Mouse (Mus musculus) neural tube, embryonic 15.5 days (tissue): ENCODE measurements at regions not wholly inside any gene's neighbourhood (a gene's known extent, or its start where the extent isn't known, plus 50 kb on each side); places are given as distances from the start of the nearest gene placed in this dataset.

Experiments used
- ATAC-seq: fragments of 200-750 bp; cut with Nextera tagmentation; 2 replicates; pipeline ENCODE4 v1.8.0; 2017; ENCODE audit warnings: mild to moderate bottlenecking, moderate TSS enrichment, moderate library complexity; ENCODE audit not compliant: low FRiP score
- H3K27ac ChIP-seq: fragments of 300-500 bp; sonication (generic); replicated peaks from 2 replicates; pipeline ENCODE4 v1.5.1; 2015; ENCODE audit warnings: mild to moderate bottlenecking, inconsistent platforms
- H3K27me3 ChIP-seq: fragments of 300-500 bp; sonication (generic); replicated peaks from 2 replicates; pipeline ENCODE4 v1.6.1; 2015; ENCODE audit warnings: inconsistent platforms
- H3K36me3 ChIP-seq: fragments of 300-500 bp; sonication (generic); 2 replicates; pipeline ENCODE4 v1.6.1; 2015; ENCODE audit warnings: inconsistent platforms
- H3K4me1 ChIP-seq: fragments of 300-500 bp; sonication (generic); 2 replicates; pipeline ENCODE4 v1.6.1; 2015; ENCODE audit warnings: inconsistent platforms
- H3K4me2 ChIP-seq: fragments of 300-500 bp; sonication (generic); 2 replicates; pipeline ENCODE4 v1.6.1; 2015; ENCODE audit warnings: inconsistent platforms, mild to moderate bottlenecking, moderate library complexity
- H3K4me3 ChIP-seq: fragments of 300-500 bp; sonication (generic); replicated peaks from 2 replicates; pipeline ENCODE4 v1.5.1; 2015; ENCODE audit warnings: mild to moderate bottlenecking, inconsistent platforms
- H3K9ac ChIP-seq: fragments of 300-500 bp; sonication (generic); replicated peaks from 2 replicates; pipeline ENCODE4 v1.6.1; 2015; ENCODE audit warnings: mild to moderate bottlenecking, inconsistent platforms
- H3K9me3 ChIP-seq: fragments of 300-500 bp; sonication (generic); replicated peaks from 2 replicates; pipeline ENCODE4 v1.6.1; 2016; ENCODE audit warnings: inconsistent platforms
- WGBS: fragments of 180-500 bp; shearing (Covaris S2); methylation state at CpG from one replicate; pipeline ENCODE4 v1.1.7; 2015; ENCODE audit warnings: mixed read lengths; 5-methylcytosine and 5-hydroxymethylcytosine counted together

DNA sequence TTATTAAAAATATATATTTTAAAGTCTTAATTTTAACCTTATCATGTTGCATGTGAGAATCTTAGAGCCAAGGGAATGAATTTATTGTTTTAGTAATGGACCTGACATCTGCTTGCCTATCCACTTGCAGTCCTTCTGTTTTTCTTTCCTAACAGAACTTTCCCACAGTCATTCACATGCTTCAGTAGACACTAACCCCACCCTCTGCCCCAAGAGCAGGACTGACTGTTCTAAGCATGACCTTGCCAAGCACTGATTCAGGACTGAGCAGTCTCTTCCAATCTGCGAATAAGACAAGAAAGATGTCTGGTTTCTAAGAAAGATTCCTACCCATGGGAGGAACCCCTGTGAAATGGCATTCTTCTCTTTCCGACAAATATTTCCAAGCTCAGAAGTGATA is 117.9 kb upstream of the Tll1 start:
- no peaks in the 10 kb centered on the region for H3K4me1 ChIP-seq
- H3K27ac ChIP-seq = no peak overlapping the region
- H3K4me3 ChIP-seq = no peak overlapping the region
- no peak for ATAC-seq
- no peak overlapping the region for H3K9ac ChIP-seq
- no peak overlapping the region for H3K4me2 ChIP-seq
- no peaks in the 10 kb centered on the region for H3K36me3 ChIP-seq
- 85% methylated on average over 2 of the region's 2 CpGs for WGBS
- no peaks in the 10 kb centered on the region for H3K27me3 ChIP-seq
- no peaks in the 10 kb centered on the region for H3K9me3 ChIP-seq

DNA sequence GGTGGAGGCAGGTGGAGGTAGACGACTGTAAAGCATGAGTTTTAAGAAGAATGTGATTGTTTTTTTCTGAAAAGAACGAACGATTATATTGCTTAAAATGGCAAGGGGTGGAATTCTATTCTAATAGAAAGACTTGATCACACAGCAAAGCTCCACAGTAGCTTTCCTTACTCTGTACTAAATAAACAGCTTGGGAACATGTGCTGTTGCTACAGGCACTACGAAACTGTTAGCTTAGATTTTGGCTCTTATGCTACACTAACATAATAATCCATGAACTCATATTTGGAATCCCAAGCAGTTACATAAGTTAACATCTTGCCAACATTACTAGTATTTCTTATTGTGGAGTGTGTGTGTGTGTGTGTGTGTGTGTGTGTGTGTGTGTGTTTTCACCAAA is 114.3 kb upstream of the Tll1 start:
- Histone ChIP-seq H3K36me3 (no peaks in the 10 kb centered on the region), H3K9ac (no peak overlapping the region), H3K4me1 (peaks cover 6% of the 10 kb centered on the region; the same call in 1 of the 2 replicates), H3K4me3 (no peak overlapping the region), H3K9me3 (no peaks in the 10 kb centered on the region), H3K4me2 (no peak overlapping the region), H3K27ac (no peak overlapping the region), H3K27me3 (no peaks in the 10 kb centered on the region)
- 92% methylated on average over 4 of the region's 4 CpGs for WGBS
- no peak for ATAC-seq

DNA sequence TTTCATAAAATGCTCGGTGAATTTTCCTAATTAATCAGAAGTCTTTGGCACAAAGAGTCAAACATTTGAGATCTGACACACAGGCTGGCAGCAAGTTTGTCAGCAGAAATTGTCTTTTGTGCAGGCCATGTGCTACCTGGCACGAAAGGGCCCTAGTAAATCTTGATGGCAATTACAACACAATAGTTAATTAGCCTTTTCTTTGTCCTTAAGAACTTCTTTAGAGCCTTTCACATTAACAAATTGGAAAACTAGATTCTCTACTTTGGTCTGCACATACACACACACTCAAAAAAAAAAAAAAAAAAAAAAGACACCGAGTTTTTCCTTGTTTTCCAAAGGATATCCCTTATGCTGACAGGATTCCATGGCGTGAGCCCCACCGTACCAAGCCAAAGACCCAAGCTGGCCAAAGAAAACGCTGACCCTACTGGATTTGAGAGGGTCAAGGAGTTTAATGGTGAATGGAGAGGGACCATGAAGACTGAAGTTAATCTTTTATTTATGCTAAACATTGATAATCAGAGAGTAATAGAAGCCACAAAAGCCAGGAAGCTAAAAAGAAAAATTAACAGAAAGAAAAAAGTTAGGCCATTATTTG is 113.2 kb upstream of the Tll1 start:
- no peaks in the 10 kb centered on the region for H3K27me3 ChIP-seq
- H3K4me1 ChIP-seq = peaks cover 6% of the 10 kb centered on the region; the same call in 1 of the 2 replicates
- H3K9ac ChIP-seq = no peak overlapping the region
- no peak overlapping the region for H3K27ac ChIP-seq
- H3K36me3 ChIP-seq = no peaks in the 10 kb centered on the region
- no peak for ATAC-seq
- 24% methylated on average over 6 of the region's 6 CpGs for WGBS
- H3K9me3 ChIP-seq = no peaks in the 10 kb centered on the region
- H3K4me2 ChIP-seq = no peak overlapping the region
- H3K4me3 ChIP-seq = no peak overlapping the region

DNA sequence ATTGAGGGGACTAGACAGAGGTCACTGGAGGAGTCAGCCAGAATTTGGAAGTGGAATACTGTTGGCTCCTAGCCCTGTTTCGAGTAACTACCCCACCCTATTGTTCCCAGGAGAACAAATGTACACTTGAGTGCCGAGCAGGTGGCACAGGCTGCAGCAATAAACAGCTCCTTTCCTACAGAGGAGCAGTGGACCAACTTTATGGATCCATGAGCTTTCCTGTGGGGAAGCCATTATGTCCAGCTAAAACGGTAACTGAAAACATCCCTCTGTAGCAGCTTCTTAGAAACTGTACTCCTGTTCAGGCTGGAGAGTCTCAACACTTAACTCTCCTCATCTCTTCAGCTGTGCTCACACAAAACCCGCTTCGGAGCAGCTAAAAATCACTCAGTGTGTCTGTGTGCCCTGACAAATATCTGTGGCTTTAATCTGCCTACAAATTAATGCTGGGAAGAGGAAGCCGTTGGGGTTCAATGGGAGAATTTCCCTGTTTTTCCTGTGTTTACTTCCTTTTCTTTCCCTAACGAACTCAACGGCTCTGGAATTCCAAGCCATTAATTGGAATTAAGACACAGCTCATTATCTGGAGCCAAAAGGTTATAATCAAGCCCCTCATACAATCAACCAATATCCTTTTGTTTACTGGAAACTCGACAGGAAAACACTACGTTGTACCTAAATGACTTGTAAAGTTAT is 112.6 kb upstream of the Tll1 start:
- no peaks in the 10 kb centered on the region for H3K27me3 ChIP-seq
- H3K36me3 ChIP-seq = no peaks in the 10 kb centered on the region
- no peak overlapping the region for H3K9ac ChIP-seq
- H3K9me3 ChIP-seq = no peaks in the 10 kb centered on the region
- no peak overlapping the region for H3K4me3 ChIP-seq
- peaks cover 6% of the 10 kb centered on the region; the same call in 1 of the 2 replicates for H3K4me1 ChIP-seq
- no peak for ATAC-seq
- H3K4me2 ChIP-seq = no peak overlapping the region
- 19% methylated on average over 10 of the region's 10 CpGs for WGBS
- 0 out of 2 replicates have a peak overlapping the region, but pooled peaks have one; percentile 19 for H3K27ac ChIP-seq

DNA sequence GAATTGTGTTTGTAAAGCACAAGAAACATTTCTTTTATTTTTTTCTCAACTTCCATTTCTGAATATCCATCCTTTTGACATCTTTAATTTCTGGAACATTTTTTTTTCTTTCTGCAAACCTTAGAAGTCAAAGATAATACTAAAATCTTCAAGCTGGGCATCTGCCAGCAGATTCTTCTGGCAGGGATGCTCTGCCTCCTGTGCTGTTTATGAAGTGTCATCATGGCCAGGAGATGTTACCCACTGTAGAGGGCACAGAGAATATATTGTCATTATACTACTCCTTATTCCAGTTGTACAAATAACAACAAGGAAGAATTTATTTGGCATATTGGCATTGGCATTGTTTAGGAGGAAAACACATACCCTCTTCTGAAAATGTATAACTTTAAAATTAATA is 111.7 kb upstream of the Tll1 start:
- Histone ChIP-seq H3K4me3 (no peak overlapping the region), H3K27me3 (no peaks in the 10 kb centered on the region), H3K36me3 (no peaks in the 10 kb centered on the region), H3K4me1 (peaks cover 6% of the 10 kb centered on the region; the same call in 1 of the 2 replicates), H3K9me3 (no peaks in the 10 kb centered on the region), H3K4me2 (no peak overlapping the region), H3K27ac (no peak overlapping the region), H3K9ac (no peak overlapping the region)
- no peak for ATAC-seq

DNA sequence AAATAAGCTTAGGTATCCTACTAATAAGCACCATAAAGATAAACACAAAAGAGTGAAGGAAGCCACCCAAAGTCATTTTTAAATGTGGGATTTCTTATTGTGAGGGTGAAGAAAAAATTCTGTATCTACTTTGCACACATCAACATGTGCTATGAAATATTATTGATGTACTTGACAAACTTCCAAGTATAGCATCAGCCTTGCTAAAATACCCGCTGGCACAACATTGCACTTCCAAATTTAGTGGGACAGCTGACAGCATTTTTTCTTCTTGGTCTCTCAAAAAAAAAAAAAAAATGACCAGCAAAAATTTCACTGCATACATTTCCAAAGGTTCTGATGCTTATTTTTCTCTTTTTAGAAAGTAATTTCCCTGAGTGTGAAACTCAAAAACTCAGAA is 101.9 kb upstream of the Tll1 start:
- ATAC-seq = no peak
- H3K9me3 ChIP-seq = no peaks in the 10 kb centered on the region
- H3K36me3 ChIP-seq = no peaks in the 10 kb centered on the region
- no peak overlapping the region for H3K4me2 ChIP-seq
- no peaks in the 10 kb centered on the region for H3K4me1 ChIP-seq
- WGBS = 97% methylated on average over 1 of the region's 1 CpGs
- no peak overlapping the region for H3K9ac ChIP-seq
- H3K27me3 ChIP-seq = no peaks in the 10 kb centered on the region
- no peak overlapping the region for H3K4me3 ChIP-seq
- H3K27ac ChIP-seq = no peak overlapping the region

DNA sequence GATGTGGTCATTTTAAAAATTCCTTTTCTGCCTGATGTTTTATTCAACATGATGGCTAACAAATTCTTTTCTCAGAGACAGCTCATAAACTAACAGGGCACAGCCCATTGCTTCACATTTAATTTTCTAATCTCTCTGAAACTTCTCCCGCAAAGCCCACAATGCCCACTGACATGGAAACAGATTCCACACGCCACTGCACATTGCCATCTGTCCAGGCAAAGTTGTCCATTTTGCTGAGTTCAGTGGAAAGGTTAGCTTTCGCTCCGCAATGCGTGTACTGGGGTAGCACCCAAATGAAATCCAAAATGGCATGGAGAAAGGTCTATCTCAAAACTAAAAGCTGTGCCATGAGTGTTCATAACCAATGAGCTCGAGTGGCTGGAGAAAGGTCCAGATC is 76.7 kb upstream of the Tll1 start:
- WGBS = 82% methylated on average over 6 of the region's 6 CpGs
- no peak overlapping the region for H3K4me3 ChIP-seq
- H3K36me3 ChIP-seq = no peaks in the 10 kb centered on the region
- no peaks in the 10 kb centered on the region for H3K4me1 ChIP-seq
- no peaks in the 10 kb centered on the region for H3K27me3 ChIP-seq
- no peak for ATAC-seq
- no peaks in the 10 kb centered on the region for H3K9me3 ChIP-seq
- H3K4me2 ChIP-seq = no peak overlapping the region
- H3K9ac ChIP-seq = no peak overlapping the region
- H3K27ac ChIP-seq = no peak overlapping the region

DNA sequence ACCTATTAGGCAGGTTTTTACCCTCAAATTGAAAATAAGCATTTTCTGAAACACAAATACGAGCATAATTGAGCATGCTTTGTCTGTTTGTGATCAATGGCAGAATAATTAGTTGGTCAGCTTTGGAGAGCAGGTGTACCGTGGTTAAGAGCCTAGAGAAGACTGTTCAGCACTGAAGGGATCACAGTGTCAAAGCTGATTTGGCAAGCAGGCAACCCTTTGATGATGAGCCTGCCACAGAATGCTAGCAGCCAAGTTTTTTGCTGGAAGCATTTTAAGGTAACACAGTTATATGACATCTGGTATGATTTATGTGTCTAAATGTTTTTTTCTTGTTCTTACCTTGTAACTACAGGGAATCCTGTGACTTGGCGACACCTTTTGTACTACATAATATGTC is 75.5 kb upstream of the Tll1 start:
- no peak for ATAC-seq
- Histone ChIP-seq H3K27me3 (no peaks in the 10 kb centered on the region), H3K9me3 (no peaks in the 10 kb centered on the region), H3K4me2 (no peak overlapping the region), H3K9ac (no peak overlapping the region), H3K27ac (no peak overlapping the region), H3K4me1 (no peaks in the 10 kb centered on the region), H3K4me3 (no peak overlapping the region), H3K36me3 (no peaks in the 10 kb centered on the region)
- 57% methylated on average over 3 of the region's 3 CpGs for WGBS

DNA sequence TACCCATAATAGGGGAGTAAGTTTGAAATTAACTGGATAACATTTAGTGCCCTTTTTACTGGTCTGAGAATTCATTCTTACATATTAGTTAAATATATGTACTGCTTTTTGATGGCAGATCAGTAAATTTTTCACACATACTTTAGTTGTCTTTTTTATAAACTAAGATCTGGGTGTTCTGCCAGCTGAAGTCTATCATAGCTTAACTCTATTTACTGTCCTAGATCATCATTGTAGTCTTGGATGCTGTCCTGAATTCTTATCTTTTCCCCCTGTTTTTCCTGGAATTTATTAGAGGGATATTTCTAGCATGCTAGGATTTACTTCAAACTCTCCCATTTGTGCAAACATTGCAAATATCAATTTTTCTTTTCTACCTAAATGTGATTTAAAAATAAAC is 74.3 kb upstream of the Tll1 start:
- Histone ChIP-seq H3K4me3 (no peak overlapping the region), H3K36me3 (no peaks in the 10 kb centered on the region), H3K9ac (no peak overlapping the region), H3K4me1 (no peaks in the 10 kb centered on the region), H3K9me3 (no peaks in the 10 kb centered on the region), H3K27me3 (no peaks in the 10 kb centered on the region), H3K27ac (no peak overlapping the region), H3K4me2 (no peak overlapping the region)
- no peak for ATAC-seq

DNA sequence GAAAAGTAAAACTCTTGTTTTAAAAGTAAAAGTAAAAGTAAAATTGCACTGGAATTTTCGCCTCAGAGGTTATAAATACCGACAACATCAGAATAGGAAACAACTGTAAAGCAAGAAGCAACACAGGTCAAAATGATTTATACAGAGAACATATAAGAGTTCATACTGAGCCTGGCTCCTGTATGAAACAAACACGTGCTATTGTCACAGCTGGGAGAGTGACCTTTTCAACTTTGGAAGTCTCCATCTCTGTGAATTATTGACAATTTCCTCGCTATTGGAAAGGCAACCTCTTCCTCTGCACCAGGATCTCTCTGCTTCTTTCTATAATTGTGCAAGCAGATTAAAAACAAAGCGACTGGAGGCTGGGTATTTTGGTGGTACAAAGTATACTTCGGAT is 70.0 kb upstream of the Tll1 start:
- H3K9ac ChIP-seq = no peak overlapping the region
- H3K27me3 ChIP-seq = no peaks in the 10 kb centered on the region
- H3K4me2 ChIP-seq = no peak overlapping the region
- WGBS = 61% methylated on average over 6 of the region's 6 CpGs
- H3K27ac ChIP-seq = no peak overlapping the region
- no peaks in the 10 kb centered on the region for H3K36me3 ChIP-seq
- ATAC-seq = no peak
- no peaks in the 10 kb centered on the region for H3K4me1 ChIP-seq
- no peak overlapping the region for H3K4me3 ChIP-seq
- no peaks in the 10 kb centered on the region for H3K9me3 ChIP-seq

DNA sequence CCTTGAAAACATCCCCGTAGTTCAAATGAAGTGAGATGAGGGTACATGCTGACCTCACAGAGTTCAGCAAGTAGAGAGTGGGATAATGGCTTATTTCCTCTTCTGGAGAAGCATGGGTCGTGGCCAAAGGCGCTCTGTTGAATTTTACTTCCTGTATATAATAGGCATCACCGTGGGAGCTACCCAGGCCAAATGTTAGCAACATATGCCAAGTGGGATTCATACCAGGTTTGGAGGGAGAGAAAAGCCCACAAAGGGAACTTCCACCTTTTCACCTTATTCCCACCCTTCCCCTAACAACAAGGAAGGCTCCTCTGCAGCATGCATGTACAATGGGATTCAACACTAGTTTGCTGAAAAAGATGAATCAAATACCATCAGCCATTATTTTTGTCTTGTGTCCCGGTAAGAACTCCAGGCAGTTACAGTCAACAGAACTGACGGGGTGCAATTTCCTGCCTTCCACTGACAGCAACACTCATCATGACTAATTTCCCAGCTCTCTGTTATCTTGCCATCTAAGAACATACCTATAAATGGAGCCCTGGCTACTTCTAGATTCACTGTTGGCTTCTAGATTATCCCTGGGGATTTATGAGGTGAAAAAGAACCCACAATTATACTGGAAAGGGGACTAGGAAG is 59.4 kb upstream of the Tll1 start:
- Histone ChIP-seq H3K27me3 (no peaks in the 10 kb centered on the region), H3K27ac (no peak overlapping the region), H3K9ac (no peak overlapping the region), H3K9me3 (no peaks in the 10 kb centered on the region), H3K4me3 (no peak overlapping the region), H3K4me1 (no peaks in the 10 kb centered on the region), H3K4me2 (no peak overlapping the region), H3K36me3 (no peaks in the 10 kb centered on the region)
- WGBS = 76% methylated on average over 6 of the region's 6 CpGs
- ATAC-seq = no peak
